Mouse (Mus musculus) small intestine, adult 2 months (tissue): Measurements from ENCODE around the gene Trak1.

Experiments used
- CTCF ChIP-seq: fragments of 200-500 bp; IDR thresholded peaks from 2 replicates; pipeline ENCODE4 v1.5.1; 2012; ENCODE audit warnings: low read depth, mild to moderate bottlenecking, control low read depth, inconsistent platforms, low read length, moderate library complexity, mixed read lengths; ENCODE audit not compliant: insufficient replicate concordance, insufficient read length; ENCODE audit errors: extremely low read depth
- POLR2A ChIP-seq: fragments of 200-500 bp; IDR thresholded peaks from 2 replicates; pipeline ENCODE4 v1.6.1; 2012; ENCODE audit warnings: low read depth, mild to moderate bottlenecking, control low read depth, inconsistent platforms, low read length, moderate library complexity

DNA sequence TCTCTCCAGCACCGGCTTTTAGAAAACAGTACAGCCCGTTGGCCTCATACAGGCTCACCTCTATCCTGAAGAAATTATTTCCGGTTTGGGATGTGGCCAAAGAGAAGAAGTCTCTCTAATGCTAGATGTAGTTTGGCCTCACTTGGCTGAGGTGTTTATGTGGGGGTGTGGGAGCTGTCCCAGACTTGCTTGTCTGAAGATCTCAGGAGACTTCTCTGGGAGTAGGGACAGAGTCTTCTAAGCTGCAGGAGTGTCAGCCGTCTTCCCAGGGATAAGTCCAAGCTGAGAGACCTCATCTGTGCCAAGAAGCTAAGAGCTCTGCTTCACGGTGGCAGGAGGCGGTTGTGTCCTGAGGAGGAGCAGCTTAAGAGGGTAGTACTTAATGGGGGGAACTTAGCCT lies 5.8 kb downstream of the Trak1 start:
- TF ChIP-seq POLR2A (no peak), CTCF (no peak)
